Mouse (Mus musculus) forebrain, embryonic 11.5 days (tissue): ENCODE results near the gene Gys2. TPM values are rescaled to one million over a fixed set of nuclear protein-coding genes. Genes with fewer than 3 reads are reported as not detected.

Source experiments
- ATAC-seq: fragments of 200-750 bp; cut with Nextera tagmentation; replicated peaks from 2 replicates; pipeline ENCODE4 v1.8.0; 2017; ENCODE audit warnings: moderate TSS enrichment; ENCODE audit not compliant: low FRiP score
- DNase-seq: peaks from one replicate; pipeline ENCODE4 v3.0.0-alpha.2; 2017; ENCODE audit warnings: low spot score
- H3K27ac ChIP-seq: fragments of 300-500 bp; sonication (generic); 2 replicates; pipeline ENCODE4 v1.5.1; 2014; ENCODE audit warnings: low read depth, low read length
- H3K27me3 ChIP-seq: fragments of 300-500 bp; sonication (generic); 2 replicates; pipeline ENCODE4 v1.6.1; 2014; ENCODE audit warnings: mild to moderate bottlenecking, low read length, mixed read lengths; ENCODE audit not compliant: control insufficient read depth, insufficient read depth
- H3K36me3 ChIP-seq: fragments of 300-500 bp; sonication (generic); 2 replicates; pipeline ENCODE4 v1.6.1; 2014; ENCODE audit warnings: mild to moderate bottlenecking, low read length, moderate library complexity, mixed read lengths; ENCODE audit not compliant: control insufficient read depth, insufficient read depth
- H3K4me1 ChIP-seq: fragments of 300-500 bp; sonication (generic); replicated peaks from 2 replicates; pipeline ENCODE4 v1.6.1; 2014; ENCODE audit warnings: low read length, mixed read lengths; ENCODE audit not compliant: control insufficient read depth, insufficient read depth
- H3K4me2 ChIP-seq: fragments of 300-500 bp; sonication (generic); 2 replicates; pipeline ENCODE4 v1.6.1; 2014; ENCODE audit warnings: low read depth, mild to moderate bottlenecking, low read length, moderate library complexity, mixed read lengths; ENCODE audit not compliant: severe bottlenecking
- H3K4me3 ChIP-seq: fragments of 300-500 bp; sonication (generic); 2 replicates; pipeline ENCODE4 v1.5.1; 2014; ENCODE audit warnings: low read depth, low read length
- H3K9ac ChIP-seq: fragments of 300-500 bp; sonication (generic); 2 replicates; pipeline ENCODE4 v1.6.1; 2014; ENCODE audit warnings: low read length
- H3K9me3 ChIP-seq: fragments of 300-500 bp; sonication (generic); 2 replicates; pipeline ENCODE4 v1.6.1; 2016; ENCODE audit warnings: low read length, mixed read lengths; ENCODE audit not compliant: control insufficient read depth
- WGBS: fragments of 180-500 bp; shearing (Covaris S2); extraction: QIAGEN DNeasy Blood & Tissue Kit; methylation state at CpG from one replicate; pipeline ENCODE4 v1.1.7; 2014; 5-methylcytosine and 5-hydroxymethylcytosine counted together
- polyA plus RNA-seq: library from polyadenylated mRNA; unstranded; fragments of >200 nt; fragmentation: Nextera tagmentation; extraction: Ambion mirVana; gene quantifications from 2 replicates; pipeline ENCODE4 v1.2.1, GENCODE M21; 2014

Gys2 gene
- polyA plus RNA-seq, 1 experiment from 2014 or later, result not detected

- Histone ChIP-seq H3K4me2 (no peak overlapping the region), H3K9ac (no peak overlapping the region), H3K4me1 (no peaks in the 10 kb centered on the region), H3K36me3 (no peaks in the 10 kb centered on the region; the same call in 1 of the 2 replicates), H3K27me3 (no peaks in the 10 kb centered on the region), H3K4me3 (no peak overlapping the region), H3K9me3 (no peaks in the 10 kb centered on the region), H3K27ac (no peak overlapping the region)
- 91% methylated on average over 8 of the region's 8 CpGs for WGBS
- DNase-seq (no peak), ATAC-seq (no peak)
Observed at GRCm38 (mm10) chr6:142378576-142379330, 94.2 kb downstream of the Gys2 start.

DNA sequence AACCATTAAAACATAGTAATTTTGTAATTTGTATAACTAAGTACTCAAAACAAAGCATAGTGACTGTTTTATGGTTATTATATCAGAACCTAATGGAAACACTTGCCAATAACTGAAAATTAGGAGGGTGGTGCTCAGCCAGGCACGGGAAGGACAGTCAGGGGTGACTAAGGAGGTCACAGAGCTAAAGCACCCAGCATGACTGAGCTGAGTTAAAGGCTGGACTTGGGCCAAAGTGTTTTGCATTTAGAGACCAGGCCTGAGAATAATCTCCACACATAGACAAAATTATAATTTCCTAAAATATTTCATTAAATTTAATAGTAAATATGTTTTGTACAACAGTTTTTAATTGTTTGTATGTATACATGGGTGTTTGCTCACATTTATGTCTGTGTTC lies 95.8 kb downstream of the Gys2 start:
- Histone ChIP-seq H3K4me1 (no peaks in the 10 kb centered on the region), H3K4me3 (no peak overlapping the region), H3K9me3 (no peaks in the 10 kb centered on the region), H3K9ac (no peak overlapping the region), H3K4me2 (no peak overlapping the region), H3K27me3 (no peaks in the 10 kb centered on the region), H3K36me3 (no peaks in the 10 kb centered on the region; the same call in 1 of the 2 replicates), H3K27ac (no peak overlapping the region)
- 85% methylated on average over 1 of the region's 1 CpGs for WGBS
- DNase-seq, result no peak
- no peak for ATAC-seq

Other genes with a start within 250 kb of the Gys2 start
- gene Iapp, start 174.7 kb downstream of the Gys2 start, polyA plus RNA-seq, result not detected in 2 replicates
- gene Slco1a5, start 150.1 kb downstream of the Gys2 start, polyA plus RNA-seq, result 0.20 and 0.41 TPM in 2 replicates
- gene Pyroxd1, start 127.5 kb downstream of the Gys2 start, polyA plus RNA-seq, result 19.6 and 21.4 TPM in 2 replicates
- 44.7 and 48.3 TPM in 2 replicates for gene Recql, start 86.0 kb downstream of the Gys2 start, polyA plus RNA-seq
- 104 TPM in 2 replicates for gene Golt1b, start 85.9 kb downstream of the Gys2 start, polyA plus RNA-seq
- gene Spx, start 59.7 kb downstream of the Gys2 start, polyA plus RNA-seq, result 0.87 and 1.3 TPM in 2 replicates
- gene Ldhb, start 34.8 kb upstream of the Gys2 start, polyA plus RNA-seq, result 420 and 433 TPM in 2 replicates
- 4.0 and 5.5 TPM in 2 replicates for gene Kcnj8, start 98.5 kb upstream of the Gys2 start, polyA plus RNA-seq
- 1.6 TPM in 2 replicates for gene Abcc9, start 229.2 kb upstream of the Gys2 start, polyA plus RNA-seq